Mouse (Mus musculus) embryonic facial prominence, embryonic 11.5 days (tissue): ENCODE data around the gene Cd151. TPM values are rescaled to one million over a fixed set of nuclear protein-coding genes. Genes with fewer than 3 reads are reported as not detected.
A peak's percentile ranks its signal among the peaks of the same experiment; 100 is the strongest.

Source experiments
- ATAC-seq: fragments of 200-750 bp; cut with Nextera tagmentation; replicated peaks from 2 replicates; pipeline ENCODE4 v1.8.0; 2017; ENCODE audit warnings: low read depth; ENCODE audit not compliant: insufficient number of reproducible peaks, low FRiP score, low TSS enrichment
- DNase-seq: peaks from one replicate; pipeline ENCODE4 v3.0.0-alpha.2; 2015; ENCODE audit warnings: low spot score
- H3K27ac ChIP-seq: fragments of 300-500 bp; sonication (generic); replicated peaks from 2 replicates; pipeline ENCODE4 v1.5.1; 2014; ENCODE audit warnings: mild to moderate bottlenecking, low read depth, low read length, control low read depth
- H3K27me3 ChIP-seq: fragments of 300-500 bp; sonication (generic); 2 replicates; pipeline ENCODE4 v1.6.1; 2014; ENCODE audit warnings: mild to moderate bottlenecking, low read length, moderate library complexity, mixed read lengths; ENCODE audit not compliant: control insufficient read depth, insufficient read depth
- H3K36me3 ChIP-seq: fragments of 300-500 bp; sonication (generic); replicated peaks from 2 replicates; pipeline ENCODE4 v1.6.1; 2014; ENCODE audit warnings: low read depth, mild to moderate bottlenecking, low read length, moderate library complexity, mixed read lengths; ENCODE audit not compliant: control insufficient read depth, insufficient read depth
- H3K4me1 ChIP-seq: fragments of 300-500 bp; sonication (generic); 2 replicates; pipeline ENCODE4 v1.6.1; 2014; ENCODE audit warnings: low read length, mixed read lengths; ENCODE audit not compliant: control insufficient read depth, insufficient read depth
- H3K4me2 ChIP-seq: fragments of 300-500 bp; sonication (generic); 2 replicates; pipeline ENCODE4 v1.6.1; 2014; ENCODE audit warnings: low read depth, mild to moderate bottlenecking, control low read depth, low read length, moderate library complexity
- H3K4me3 ChIP-seq: fragments of 300-500 bp; sonication (generic); 2 replicates; pipeline ENCODE4 v1.5.1; 2014; ENCODE audit warnings: low read depth, low read length, control low read depth
- H3K9ac ChIP-seq: fragments of 300-500 bp; sonication (generic); replicated peaks from 2 replicates; pipeline ENCODE4 v1.6.1; 2014; ENCODE audit warnings: mild to moderate bottlenecking, control low read depth, low read length
- H3K9me3 ChIP-seq: fragments of 300-500 bp; sonication (generic); replicated peaks from 2 replicates; pipeline ENCODE4 v1.6.1; 2016; ENCODE audit warnings: mild to moderate bottlenecking, low read length, inconsistent platforms, mixed read lengths; ENCODE audit not compliant: control insufficient read depth
- WGBS: fragments of 180-500 bp; shearing (Covaris S2); extraction: QIAGEN DNeasy Blood & Tissue Kit; methylation state at CpG from one replicate; pipeline ENCODE4 v1.1.7; 2014; 5-methylcytosine and 5-hydroxymethylcytosine counted together
- polyA plus RNA-seq: library from polyadenylated mRNA; unstranded; fragments of >200 nt; fragmentation: Nextera tagmentation; extraction: Ambion mirVana; gene quantifications from 2 replicates; pipeline ENCODE4 v1.2.1, GENCODE M21; 2014

The Cd151 gene
- polyA plus RNA-seq, 1 experiment from 2014 or later: 39.2 TPM

GRCm38 (mm10) chr7:141433517-141434400 is 33.4 kb upstream of the Cd151 start:
- no peaks in the 10 kb centered on the region for H3K9me3 ChIP-seq
- H3K4me3 ChIP-seq: peak overlapping the region; percentile 38
- peak overlapping the region; percentile 81 for H3K4me2 ChIP-seq
- peaks cover 5% of the 10 kb centered on the region; the same call in 1 of the 2 replicates for H3K4me1 ChIP-seq
- H3K27me3 ChIP-seq: no peaks in the 10 kb centered on the region
- peak overlapping the region; percentile 54 for H3K9ac ChIP-seq
- H3K36me3 ChIP-seq: peaks cover 2% of the 10 kb centered on the region; the same call in 1 of the 2 replicates
- ATAC-seq: no peak
- H3K27ac ChIP-seq: no peak overlapping the region
- WGBS: 77% methylated on average over 15 of the region's 15 CpGs
- DNase-seq: no peak

- no peaks in the 10 kb centered on the region; the same call in 1 of the 2 replicates for H3K4me1 ChIP-seq
Observed at GRCm38 (mm10) chr7:141434464-141434863, 32.7 kb upstream of the Cd151 start.

GRCm38 (mm10) chr7:141435129-141435855 is 31.9 kb upstream of the Cd151 start:
- Histone ChIP-seq H3K4me1 (no peaks in the 10 kb centered on the region; the same call in 1 of the 2 replicates), H3K27ac (no peak overlapping the region), H3K4me3 (peak overlapping the region; percentile 38), H3K27me3 (no peaks in the 10 kb centered on the region), H3K9ac (peak overlapping the region; percentile 43), H3K9me3 (no peaks in the 10 kb centered on the region), H3K36me3 (peaks cover 2% of the 10 kb centered on the region), H3K4me2 (peak overlapping the region; percentile 81)
- DNase-seq: peak; percentile 58
- no peak for ATAC-seq
- 7% methylated on average over 17 of the region's 17 CpGs for WGBS

More at GRCm38 (mm10) chr7:141434464-141434863, 32.7 kb upstream of the Cd151 start:
- 13% methylated on average over 8 of the region's 8 CpGs for WGBS
- peak overlapping the region; percentile 54 for H3K9ac ChIP-seq
- H3K4me3 ChIP-seq: peak overlapping the region; percentile 38
- H3K9me3 ChIP-seq: no peaks in the 10 kb centered on the region
- H3K36me3 ChIP-seq: peaks cover 2% of the 10 kb centered on the region
- H3K27me3 ChIP-seq: no peaks in the 10 kb centered on the region
- ATAC-seq (no peak), DNase-seq (peak; percentile 77)
- H3K4me2 ChIP-seq: peak overlapping the region; percentile 81
- no peak overlapping the region; the same call in 1 of the 2 replicates for H3K27ac ChIP-seq

- 75% methylated on average over 9 of the region's 9 CpGs for WGBS
Observed at GRCm38 (mm10) chr7:141435856-141436522, 31.2 kb upstream of the Cd151 start.

GRCm38 (mm10) chr7:141436523-141436892 is 30.7 kb upstream of the Cd151 start:
- H3K9me3 ChIP-seq: no peaks in the 10 kb centered on the region
- H3K27me3 ChIP-seq: no peaks in the 10 kb centered on the region
- 64% methylated on average over 2 of the region's 2 CpGs for WGBS
- ATAC-seq (no peak), DNase-seq (no peak)
- peak overlapping the region; percentile 91 for H3K4me2 ChIP-seq
- no peak overlapping the region for H3K27ac ChIP-seq
- H3K36me3 ChIP-seq: no peaks in the 10 kb centered on the region; the same call in none of the 2 replicates
- peak overlapping the region; percentile 83 for H3K9ac ChIP-seq
- H3K4me3 ChIP-seq: peak overlapping the region; percentile 56
- no peaks in the 10 kb centered on the region; the same call in 1 of the 2 replicates for H3K4me1 ChIP-seq

More at GRCm38 (mm10) chr7:141435856-141436522, 31.2 kb upstream of the Cd151 start:
- DNase-seq: no peak
- no peaks in the 10 kb centered on the region for H3K27me3 ChIP-seq
- no peaks in the 10 kb centered on the region for H3K9me3 ChIP-seq
- no peak overlapping the region for H3K27ac ChIP-seq
- no peaks in the 10 kb centered on the region; the same call in 1 of the 2 replicates for H3K4me1 ChIP-seq
- no peak overlapping the region for H3K9ac ChIP-seq
- ATAC-seq: no peak
- H3K36me3 ChIP-seq: peaks cover under 1% of the 10 kb centered on the region
- H3K4me2 ChIP-seq: no peak overlapping the region; the same call in none of the 2 replicates
- no peak overlapping the region for H3K4me3 ChIP-seq

- WGBS: 5% methylated on average over 53 of the region's 53 CpGs
- peaks cover 1% of the 10 kb centered on the region; the same call in 1 of the 2 replicates for H3K4me1 ChIP-seq
Observed at GRCm38 (mm10) chr7:141437178-141438120, 29.7 kb upstream of the Cd151 start, which contains the start of gene Slc25a22. Gene Slc25a22 (minus strand): TSS chr7:141437892.

More at GRCm38 (mm10) chr7:141437178-141438120, 29.7 kb upstream of the Cd151 start, which contains the start of gene Slc25a22:
- no peaks in the 10 kb centered on the region for H3K9me3 ChIP-seq
- peak within 1 kb of the TSS; percentile 83 for H3K9ac ChIP-seq
- peak within 1 kb of the TSS; percentile 56 for H3K4me3 ChIP-seq
- H3K4me2 ChIP-seq: peak within 1 kb of the TSS; percentile 91
- no peak within 1 kb of the TSS for H3K27ac ChIP-seq
- no peaks in the 10 kb centered on the region; the same call in none of the 2 replicates for H3K36me3 ChIP-seq
- DNase-seq (peak; percentile 90), ATAC-seq (peak; percentile 64)
- H3K27me3 ChIP-seq: no peaks in the 10 kb centered on the region
